Mouse (Mus musculus) MEL (cell line): ENCODE data around the gene Mtch2. TPM values are rescaled to one million over a fixed set of nuclear protein-coding genes. Genes with fewer than 3 reads are reported as not detected.
A peak's percentile ranks its signal among the peaks of the same experiment; 100 is the strongest.

Experiments used
- DNase-seq: peaks from one replicate; pipeline ENCODE4 v3.0.0; 2011; ENCODE audit warnings: low read depth, low spot score
- H3K27ac ChIP-seq: 2 replicates; pipeline ENCODE4 v1.5.1; 2012; ENCODE audit warnings: low read depth, mild to moderate bottlenecking, control low read depth, low read length, moderate library complexity; ENCODE audit not compliant: control insufficient read depth
- H3K27me3 ChIP-seq, 2 experiments: fragments of 150-350 bp in 1 of 2; sonication (generic) in 1 of 2; 2 replicates each; pipeline ENCODE4 v1.6.1; 2012; ENCODE audit warnings: low read length in 2 of 2, mild to moderate bottlenecking in 2 of 2, improper control_type of control experiment in 1 of 2, moderate library complexity in 1 of 2; ENCODE audit not compliant: insufficient read depth in 2 of 2, control insufficient read depth in 1 of 2
- H3K36me3 ChIP-seq, 2 experiments: 2 replicates each; pipeline ENCODE4 v1.6.1; 2012 to 2014; ENCODE audit warnings: low read length in 2 of 2, improper control_type of control experiment in 1 of 2, inconsistent platforms in 1 of 2, mild to moderate bottlenecking in 1 of 2; ENCODE audit not compliant: insufficient read depth in 2 of 2, control insufficient read depth in 1 of 2
- H3K4me1 ChIP-seq, 2 experiments: fragments of 150-350 bp in 1 of 2; sonication (generic) in 1 of 2; 2 replicates each; pipeline ENCODE4 v1.6.1; 2012; ENCODE audit warnings: low read length in 2 of 2, improper control_type of control experiment in 1 of 2, mild to moderate bottlenecking in 1 of 2; ENCODE audit not compliant: insufficient read depth in 2 of 2, control insufficient read depth in 1 of 2
- H3K4me3 ChIP-seq, 2 experiments: fragments of 150-350 bp in 1 of 2; sonication (generic) in 1 of 2; 2 replicates each; pipeline ENCODE4 v1.5.1; 2012; ENCODE audit warnings: low read depth in 2 of 2, low read length in 2 of 2, mild to moderate bottlenecking in 2 of 2, moderate library complexity in 2 of 2, control low read depth in 1 of 2, improper control_type of control experiment in 1 of 2; ENCODE audit not compliant: control insufficient read depth in 1 of 2, insufficient read depth in 1 of 2
- H3K79me2 ChIP-seq: 2 replicates; pipeline ENCODE4 v1.6.1; 2012; ENCODE audit warnings: mild to moderate bottlenecking, low read length, moderate library complexity; ENCODE audit not compliant: control insufficient read depth, poor library complexity, insufficient read depth
- H3K9ac ChIP-seq: 2 replicates; pipeline ENCODE4 v1.6.1; 2012; ENCODE audit warnings: low read depth, mild to moderate bottlenecking, control low read depth, low read length, moderate library complexity; ENCODE audit not compliant: control insufficient read depth, poor library complexity, severe bottlenecking
- H3K9me3 ChIP-seq: fragments of 150-350 bp; sonication (generic); replicated peaks from 2 replicates; pipeline ENCODE4 v1.6.1; 2012; ENCODE audit warnings: mild to moderate bottlenecking, low read length, improper control_type of control experiment, moderate library complexity; ENCODE audit not compliant: insufficient read depth
- ELF1 ChIP-seq: IDR thresholded peaks from 2 replicates; pipeline ENCODE4 v1.6.1; 2014; ENCODE audit warnings: low read depth, mild to moderate bottlenecking, inconsistent platforms, low read length, improper control_type of control experiment, moderate library complexity
- EP300 ChIP-seq, 2 experiments: IDR thresholded peaks; 2 replicates each; pipeline ENCODE4 v1.6.1; 2011; ENCODE audit warnings: improper control_type of control experiment in 2 of 2, low read length in 2 of 2, low read depth in 1 of 2, mild to moderate bottlenecking in 1 of 2
- ETS1 ChIP-seq: IDR thresholded peaks from 2 replicates; pipeline ENCODE4 v1.6.1; 2012; ENCODE audit warnings: low read depth, mild to moderate bottlenecking, inconsistent platforms, low read length, improper control_type of control experiment, moderate library complexity
- MAX ChIP-seq: IDR thresholded peaks from 2 replicates; pipeline ENCODE4 v1.6.1; 2011; ENCODE audit warnings: low read length, improper control_type of control experiment
- MAZ ChIP-seq: IDR thresholded peaks from 2 replicates; pipeline ENCODE4 v1.6.1; 2012; ENCODE audit warnings: low read depth, mild to moderate bottlenecking, inconsistent platforms, low read length, improper control_type of control experiment
- MYC ChIP-seq: IDR thresholded peaks from 2 replicates; pipeline ENCODE4 v1.6.1; 2011; ENCODE audit warnings: low read depth, mild to moderate bottlenecking, low read length, improper control_type of control experiment, moderate library complexity
- POLR2AphosphoS2 ChIP-seq: IDR thresholded peaks from 2 replicates; pipeline ENCODE4 v1.6.1; 2011; ENCODE audit warnings: low read length, improper control_type of control experiment
- UBTF ChIP-seq: IDR thresholded peaks from 2 replicates; pipeline ENCODE4 v1.6.1; 2012; ENCODE audit warnings: low read depth, mild to moderate bottlenecking, inconsistent platforms, low read length, improper control_type of control experiment, moderate library complexity, borderline replicate concordance; ENCODE audit not compliant: insufficient read depth
- USF1 ChIP-seq: IDR thresholded peaks from 2 replicates; pipeline ENCODE4 v1.6.1; 2014; ENCODE audit warnings: low read depth, mild to moderate bottlenecking, inconsistent platforms, low read length, improper control_type of control experiment, moderate library complexity
- USF2 ChIP-seq, 2 experiments: IDR thresholded peaks; 2 replicates each; pipeline ENCODE4 v1.6.1; 2011 to 2012; ENCODE audit warnings: improper control_type of control experiment in 2 of 2, low read length in 2 of 2, borderline replicate concordance in 1 of 2, inconsistent platforms in 1 of 2, low read depth in 1 of 2, mild to moderate bottlenecking in 1 of 2; ENCODE audit not compliant: insufficient read depth in 1 of 2
- ZC3H11A ChIP-seq: IDR thresholded peaks from 2 replicates; pipeline ENCODE4 v1.6.1; 2012; ENCODE audit warnings: low read depth, mild to moderate bottlenecking, inconsistent platforms, low read length, improper control_type of control experiment
- ZKSCAN1 ChIP-seq: IDR thresholded peaks from 2 replicates; pipeline ENCODE4 v1.6.1; 2012; ENCODE audit warnings: low read depth, mild to moderate bottlenecking, inconsistent platforms, low read length, improper control_type of control experiment, moderate library complexity
- ZNF384 ChIP-seq: IDR thresholded peaks from 2 replicates; pipeline ENCODE4 v1.6.1; 2012; ENCODE audit warnings: low read depth, mild to moderate bottlenecking, inconsistent platforms, low read length, improper control_type of control experiment
- polyA plus RNA-seq, 2 experiments: library from polyadenylated mRNA; stranded (reverse) in 1 of 2; unstranded in 1 of 2; fragments of >175 nt in 1 of 2; fragments of >200 nt in 1 of 2; gene quantifications; 2 replicates each; pipeline versions ENCODE4 v1.2.1 to v1.2.4; 2012; ENCODE audit warnings: low replicate concordance in 2 of 2, low read depth in 1 of 2; ENCODE audit not compliant: insufficient read length in 2 of 2, insufficient read depth in 1 of 2, missing spikeins in 1 of 2
- total RNA-seq: library from RNA; depleted of rRNA; stranded (reverse); fragments of 300-350 nt; gene quantifications from 2 replicates; pipeline ENCODE4 v1.2.3, GENCODE M21; 2012

Mtch2 gene
- total and polyA plus RNA-seq, 3 experiments: 85.7 to 167 TPM; not detected in 1

GRCm38 (mm10) chr2:90825515-90826172, 21.3 kb upstream of the Mtch2 start:
- peaks cover 0 to 8% of the 10 kb centered on the region in 2 experiments; a peak in 2 of 4 replicates for H3K36me3 ChIP-seq

GRCm38 (mm10) chr2:90828739-90829138, 18.2 kb upstream of the Mtch2 start:
- Histone ChIP-seq H3K79me2 (no peaks in the 10 kb centered on the region), H3K4me3 (no peak overlapping the region; a peak in 1 of 4 replicates), H3K9me3 (no peaks in the 10 kb centered on the region), H3K9ac (no peak overlapping the region), H3K4me1 (peaks cover 2 to 5% of the 10 kb centered on the region in 2 experiments; a peak in 2 of 4 replicates), H3K27ac (no peak overlapping the region), H3K27me3 (no peaks in the 10 kb centered on the region), H3K36me3 (peaks cover 0 to 8% of the 10 kb centered on the region in 2 experiments; a peak in 2 of 4 replicates)
- TF ChIP-seq ELF1 (peak; percentile 56; the same call in 1 of the 2 replicates), MAX (no peak), ZKSCAN1 (no peak), USF2 (IDR thresholded peaks at IDR 0.05; ENCODE audit: borderline replicate concordance in 1 of 2, insufficient read depth in 1 of 2, low read depth in 1 of 2, low read length in 2 of 2) (no peak), EP300 (IDR thresholded peaks at IDR 0.05; ENCODE audit: low read depth in 1 of 2, low read length in 2 of 2) (peak in 1 of 2 experiments; percentile 39; a peak in 1 of 4 replicates), UBTF (no peak), ZC3H11A (no peak), ZNF384 (no peak), POLR2AphosphoS2 (no peak), USF1 (no peak), MAZ (no peak), ETS1 (peak; percentile 15; the same call in 1 of the 2 replicates)
- peak; percentile 77 for DNase-seq

More at GRCm38 (mm10) chr2:90825515-90826172, 21.3 kb upstream of the Mtch2 start:
- Histone ChIP-seq H3K4me3 (no peak overlapping the region), H3K9me3 (no peaks in the 10 kb centered on the region), H3K79me2 (no peaks in the 10 kb centered on the region), H3K27ac (no peak overlapping the region), H3K27me3 (no peaks in the 10 kb centered on the region), H3K9ac (no peak overlapping the region), H3K4me1 (peaks cover 2 to 5% of the 10 kb centered on the region in 2 experiments; a peak in 2 of 4 replicates)
- no peak for DNase-seq
- no peak for TF ChIP-seq MYC
- no peak for TF ChIP-seq ETS1
